Mouse (Mus musculus): ENCODE measurements at regions not wholly inside any gene's neighbourhood (a gene's known extent, or its start where the extent isn't known, plus 50 kb on each side); places are given as distances from the start of the nearest gene placed in this dataset.

GRCm38 (mm10) chr6:31615426-31615970 lies 51.7 kb upstream of the Podxl start:
- intact Hi-C loops (cut with DNase I): no loop called here

GRCm38 (mm10) chr6:31614563-31614962 lies 50.8 kb upstream of the Podxl start:
- intact Hi-C loops (cut with DNase I): no loop called here

- intact Hi-C loops (cut with DNase I): no loop called here
Measured at GRCm38 (mm10) chr6:31613590-31614319, 50.0 kb upstream of the Podxl start.

Measured in adrenal gland (tissue).